Mouse (Mus musculus) midbrain, postnatal 0 days (tissue): Measurements from ENCODE around the gene Spag17. TPM values are rescaled to one million over a fixed set of nuclear protein-coding genes. Genes with fewer than 3 reads are reported as not detected.
A peak's percentile ranks its signal among the peaks of the same experiment; 100 is the strongest.
"Not testable (repeated sequence)": the region's sequence is repeated elsewhere in the genome, so short reads cannot be mapped to it uniquely, and the experiment has no call there.

Experiments used
- ATAC-seq: fragments of 200-750 bp; cut with Nextera tagmentation; 2 replicates; pipeline ENCODE4 v1.8.0; 2017; ENCODE audit warnings: moderate number of reproducible peaks, mild to moderate bottlenecking, moderate TSS enrichment, moderate library complexity; ENCODE audit not compliant: low FRiP score
- DNase-seq: peaks from one replicate; pipeline ENCODE4 v3.0.0-alpha.2; 2015; ENCODE audit warnings: low spot score
- H3K27ac ChIP-seq: fragments of 300-500 bp; sonication (generic); 2 replicates; pipeline ENCODE4 v1.5.1; 2014; ENCODE audit warnings: low read depth, mild to moderate bottlenecking, low read length, mixed read lengths
- H3K27me3 ChIP-seq: fragments of 300-500 bp; sonication (generic); 2 replicates; pipeline ENCODE4 v1.6.1; 2014; ENCODE audit warnings: low read length, control low read depth, mixed read lengths; ENCODE audit not compliant: insufficient read depth
- H3K36me3 ChIP-seq: fragments of 300-500 bp; sonication (generic); 2 replicates; pipeline ENCODE4 v1.6.1; 2014; ENCODE audit warnings: low read length, control low read depth, mixed read lengths; ENCODE audit not compliant: insufficient read depth
- H3K4me1 ChIP-seq: fragments of 300-500 bp; sonication (generic); 2 replicates; pipeline ENCODE4 v1.6.1; 2014; ENCODE audit warnings: mild to moderate bottlenecking, control low read depth, antibody characterized with exemption, low read length, mixed read lengths; ENCODE audit not compliant: insufficient read depth
- H3K4me2 ChIP-seq: fragments of 300-500 bp; sonication (generic); 2 replicates; pipeline ENCODE4 v1.6.1; 2014; ENCODE audit warnings: low read depth, mild to moderate bottlenecking, low read length, mixed read lengths; ENCODE audit not compliant: poor library complexity, severe bottlenecking
- H3K4me3 ChIP-seq: fragments of 300-500 bp; sonication (generic); 2 replicates; pipeline ENCODE4 v1.5.1; 2014; ENCODE audit warnings: low read depth, mild to moderate bottlenecking, low read length, moderate library complexity
- H3K9ac ChIP-seq: fragments of 300-500 bp; sonication (generic); replicated peaks from 2 replicates; pipeline ENCODE4 v1.6.1; 2014; ENCODE audit warnings: mild to moderate bottlenecking, low read length, moderate library complexity, mixed read lengths; ENCODE audit not compliant: poor library complexity, severe bottlenecking
- H3K9me3 ChIP-seq: fragments of 300-500 bp; sonication (generic); 2 replicates; pipeline ENCODE4 v1.6.1; 2016; ENCODE audit warnings: low read length, control low read depth
- CTCF ChIP-seq: IDR thresholded peaks from 2 replicates; pipeline ENCODE4 v1.5.1; 2016; ENCODE audit warnings: antibody characterized with exemption, mild to moderate bottlenecking
- WGBS: fragments of 180-500 bp; shearing (Covaris S2); extraction: QIAGEN DNeasy Blood & Tissue Kit; methylation state at CpG from one replicate; pipeline ENCODE4 v1.1.7; 2014; 5-methylcytosine and 5-hydroxymethylcytosine counted together
- polyA plus RNA-seq: library from polyadenylated mRNA; unstranded; fragments of >200 nt; fragmentation: Nextera tagmentation; extraction: Ambion mirVana; gene quantifications from 2 replicates; pipeline ENCODE4 v1.2.1, GENCODE M21; 2015
- total RNA-seq: library from RNA; depleted of rRNA; stranded (reverse); fragments of >200 nt; gene quantifications from 2 replicates; pipeline ENCODE4 v1.2.3, GENCODE M21; 2014

Spag17 gene
- total and polyA plus RNA-seq, 2 experiments from 2014 or later = 0.22 to 0.80 TPM

GRCm38 (mm10) chr3:99858922-99859321 lies 26.3 kb upstream of the Spag17 start:
- 87% methylated on average over 3 of the region's 3 CpGs for WGBS
- TF ChIP-seq CTCF = peak; percentile 13; the same call in 1 of the 2 replicates
- Histone ChIP-seq H3K27me3 (no peaks in the 10 kb centered on the region), H3K4me3 (no peak overlapping the region), H3K9ac (no peak overlapping the region), H3K4me2 (no peak overlapping the region), H3K36me3 (no peaks in the 10 kb centered on the region), H3K27ac (no peak overlapping the region), H3K9me3 (no peaks in the 10 kb centered on the region), H3K4me1 (no peaks in the 10 kb centered on the region)
- DNase-seq (no peak), ATAC-seq (no peak)

DNA sequence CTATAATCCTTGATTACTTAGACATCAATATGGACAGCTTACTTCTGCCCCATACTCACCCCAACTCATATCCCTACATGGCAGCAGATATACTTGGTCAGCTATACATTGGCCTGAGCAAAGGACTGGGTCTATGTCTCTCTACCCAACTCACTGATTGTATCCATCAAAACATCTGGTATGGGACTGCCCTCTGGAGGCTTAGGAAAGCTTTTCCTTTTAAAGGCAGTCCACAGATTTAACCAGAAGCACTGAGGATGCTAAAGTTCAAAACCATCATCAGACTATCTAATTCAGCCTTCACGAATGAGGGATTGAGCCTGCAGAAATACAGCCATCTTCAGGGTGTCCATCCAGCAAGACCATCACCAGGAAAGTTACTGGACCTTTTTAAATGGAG lies 20.5 kb upstream of the Spag17 start:
- no peak overlapping the region for H3K4me3 ChIP-seq
- H3K4me2 ChIP-seq = no peak overlapping the region
- peak; percentile 29; the same call in 1 of the 2 replicates for TF ChIP-seq CTCF
- no peaks in the 10 kb centered on the region for H3K4me1 ChIP-seq
- WGBS = 75% methylated on average over 1 of the region's 1 CpGs
- H3K36me3 ChIP-seq = no peaks in the 10 kb centered on the region
- H3K27me3 ChIP-seq = no peaks in the 10 kb centered on the region
- no peak for DNase-seq
- no peaks in the 10 kb centered on the region for H3K9me3 ChIP-seq
- no peak for ATAC-seq
- H3K27ac ChIP-seq = no peak overlapping the region
- H3K9ac ChIP-seq = no peak overlapping the region

GRCm38 (mm10) chr3:99875137-99875536 lies 10.1 kb upstream of the Spag17 start:
- Histone ChIP-seq H3K36me3 (no peaks in the 10 kb centered on the region), H3K4me3 (no peak overlapping the region), H3K27ac (no peak overlapping the region), H3K9me3 (no peaks in the 10 kb centered on the region), H3K27me3 (no peaks in the 10 kb centered on the region), H3K4me1 (no peaks in the 10 kb centered on the region), H3K9ac (no peak overlapping the region), H3K4me2 (no peak overlapping the region)
- no peak for TF ChIP-seq CTCF
- no peak for DNase-seq
- no peak for ATAC-seq

- no peak overlapping the region for H3K4me3 ChIP-seq
- DNase-seq (no peak), ATAC-seq (no peak)
- H3K27ac ChIP-seq = no peak overlapping the region
- no peak for TF ChIP-seq CTCF
- no peak overlapping the region for H3K4me2 ChIP-seq
- 99% methylated on average over 3 of the region's 3 CpGs for WGBS
- H3K9me3 ChIP-seq = no peaks in the 10 kb centered on the region
- no peaks in the 10 kb centered on the region for H3K27me3 ChIP-seq
- no peaks in the 10 kb centered on the region for H3K36me3 ChIP-seq
- no peaks in the 10 kb centered on the region for H3K4me1 ChIP-seq
- no peak overlapping the region for H3K9ac ChIP-seq
Measured at GRCm38 (mm10) chr3:99881498-99881897, 3.7 kb upstream of the Spag17 start.

- Histone ChIP-seq H3K9me3 (no peaks in the 10 kb centered on the region), H3K4me3 (no peak overlapping the region), H3K36me3 (no peaks in the 10 kb centered on the region), H3K4me1 (no peaks in the 10 kb centered on the region), H3K9ac (no peak overlapping the region), H3K4me2 (no peak overlapping the region), H3K27me3 (no peaks in the 10 kb centered on the region), H3K27ac (no peak overlapping the region)
- no peak for TF ChIP-seq CTCF
- DNase-seq (no peak), ATAC-seq (no peak)
- 89% methylated on average over 6 of the region's 6 CpGs for WGBS
Measured at GRCm38 (mm10) chr3:99883988-99884564, 1.1 kb upstream of the Spag17 start.

DNA sequence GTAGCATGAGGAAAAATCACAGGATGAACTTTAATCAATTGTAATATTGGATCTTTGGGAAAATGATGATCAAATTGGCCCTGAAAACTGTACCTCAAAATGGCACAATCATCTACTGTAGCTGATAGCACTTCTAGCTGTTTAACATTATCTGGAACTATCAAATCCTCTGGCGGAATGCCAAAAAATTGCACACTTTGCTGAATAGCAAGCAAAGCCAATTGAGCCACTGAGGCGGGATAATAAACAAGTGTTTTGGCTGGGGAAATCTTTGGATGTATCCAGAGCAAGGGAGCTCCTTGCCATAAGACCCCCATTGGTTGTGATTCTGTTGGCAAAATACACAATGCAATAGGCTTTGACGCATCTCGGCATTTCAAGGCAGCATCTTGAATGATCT lies 9.5 kb downstream of the Spag17 start:
- not testable (repeated sequence) for H3K9ac ChIP-seq, H3K9me3 ChIP-seq, H3K4me2 ChIP-seq, H3K4me3 ChIP-seq, H3K36me3 ChIP-seq, H3K27ac ChIP-seq, H3K4me1 ChIP-seq, H3K27me3 ChIP-seq, ATAC-seq, DNase-seq
- 92% methylated on average over 4 of the region's 4 CpGs for WGBS
